Mouse (Mus musculus) MEL-GATA-1-ER (cell line): ENCODE measurements around the gene Tbpl1.

Source experiments
- DNase-seq: peaks from one replicate; pipeline ENCODE4 v3.0.0-alpha.2; 2012; ENCODE audit warnings: low read depth; ENCODE audit errors: extremely low read depth

Gene Tbpl1

GRCm38 (mm10) chr10:22731272-22732093, at the start of gene Tbpl1:
TSS of gene Tbpl1 (minus strand) at chr10:22731938.
- DNase-seq: peak; percentile 88

- no peak for DNase-seq
These were observed 49.7 kb upstream of the Tbpl1 start for GRCm38 (mm10) chr10:22781466-22781865.

DNA sequence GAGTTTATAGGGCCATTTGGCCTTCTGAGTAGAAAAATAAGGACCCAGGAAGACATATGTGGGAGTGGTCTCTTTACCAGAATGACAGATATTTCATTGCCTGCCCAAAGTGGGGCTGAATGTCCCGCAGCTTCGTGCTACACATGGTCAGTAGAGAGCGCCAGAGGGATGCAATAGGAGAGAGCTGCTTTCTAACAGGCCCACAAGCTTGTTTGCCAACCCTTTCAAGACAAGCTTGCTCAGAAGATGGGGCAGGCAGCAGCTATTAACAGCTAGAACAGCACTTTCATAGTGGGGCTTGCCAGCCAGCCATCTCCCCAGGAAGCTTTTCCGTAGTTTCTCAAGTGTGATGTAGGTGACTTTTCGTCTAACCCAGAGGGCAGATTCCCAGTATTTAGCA, 46.2 kb upstream of the Tbpl1 start:
- DNase-seq: no peak

DNA sequence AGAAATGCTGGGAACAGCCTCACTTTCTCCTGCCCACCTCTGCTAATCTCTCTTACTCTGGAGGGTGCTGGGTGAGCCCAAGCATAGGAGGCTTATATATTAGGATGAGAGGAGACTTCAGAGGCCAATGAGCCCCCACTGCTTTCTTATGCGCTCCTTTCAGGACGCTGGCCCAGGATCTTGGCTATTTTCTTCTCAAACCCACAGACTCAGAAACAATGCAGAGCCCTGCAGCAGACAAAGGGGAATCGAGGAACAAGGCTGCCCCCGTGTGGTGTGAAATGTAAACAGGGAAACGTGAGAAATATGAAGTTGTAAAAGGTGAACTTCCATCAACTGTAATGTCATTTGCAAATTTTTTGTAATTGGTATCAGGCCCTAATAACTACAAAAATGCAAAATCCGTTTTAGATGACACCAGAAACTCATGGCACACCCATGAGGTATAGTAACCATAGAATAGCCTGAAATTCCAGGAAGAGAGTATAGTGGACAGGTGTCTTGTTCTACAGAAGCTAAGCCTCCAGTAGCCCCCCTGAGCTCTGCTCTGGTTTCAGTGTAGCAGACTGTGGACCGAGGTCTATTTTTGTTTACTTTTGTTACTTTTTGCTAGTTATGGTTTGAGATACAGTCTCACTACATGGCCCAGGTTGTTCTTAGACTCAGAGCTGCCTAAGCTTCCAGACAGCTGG, 44.4 kb upstream of the Tbpl1 start:
- DNase-seq: no peak

- no peak for DNase-seq
These were observed 43.7 kb upstream of the Tbpl1 start for GRCm38 (mm10) chr10:22775456-22775855.

- DNase-seq: no peak
These were observed 42.9 kb upstream of the Tbpl1 start for GRCm38 (mm10) chr10:22774626-22775025.

DNA sequence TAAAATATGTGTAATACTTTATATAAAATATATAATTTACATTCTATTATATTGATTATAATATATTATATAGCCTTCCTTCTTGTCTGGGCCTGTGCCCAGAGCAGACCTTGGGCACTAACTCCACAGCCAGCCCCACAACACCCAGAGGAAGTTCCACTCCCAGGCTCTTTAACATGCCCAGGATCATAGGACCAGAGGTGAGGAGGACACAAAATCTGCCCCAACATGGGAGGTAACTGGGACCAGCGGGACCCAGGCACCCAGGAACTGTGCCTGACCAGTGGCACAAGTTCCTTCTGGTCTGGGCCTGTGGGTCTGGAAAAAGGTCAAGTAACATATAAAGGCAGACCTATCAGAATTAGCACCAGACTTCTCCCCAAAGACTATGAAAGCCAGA, 22.5 kb upstream of the Tbpl1 start:
- DNase-seq: no peak

- DNase-seq: no peak
These were observed 19.5 kb upstream of the Tbpl1 start for GRCm38 (mm10) chr10:22751175-22751682.

DNA sequence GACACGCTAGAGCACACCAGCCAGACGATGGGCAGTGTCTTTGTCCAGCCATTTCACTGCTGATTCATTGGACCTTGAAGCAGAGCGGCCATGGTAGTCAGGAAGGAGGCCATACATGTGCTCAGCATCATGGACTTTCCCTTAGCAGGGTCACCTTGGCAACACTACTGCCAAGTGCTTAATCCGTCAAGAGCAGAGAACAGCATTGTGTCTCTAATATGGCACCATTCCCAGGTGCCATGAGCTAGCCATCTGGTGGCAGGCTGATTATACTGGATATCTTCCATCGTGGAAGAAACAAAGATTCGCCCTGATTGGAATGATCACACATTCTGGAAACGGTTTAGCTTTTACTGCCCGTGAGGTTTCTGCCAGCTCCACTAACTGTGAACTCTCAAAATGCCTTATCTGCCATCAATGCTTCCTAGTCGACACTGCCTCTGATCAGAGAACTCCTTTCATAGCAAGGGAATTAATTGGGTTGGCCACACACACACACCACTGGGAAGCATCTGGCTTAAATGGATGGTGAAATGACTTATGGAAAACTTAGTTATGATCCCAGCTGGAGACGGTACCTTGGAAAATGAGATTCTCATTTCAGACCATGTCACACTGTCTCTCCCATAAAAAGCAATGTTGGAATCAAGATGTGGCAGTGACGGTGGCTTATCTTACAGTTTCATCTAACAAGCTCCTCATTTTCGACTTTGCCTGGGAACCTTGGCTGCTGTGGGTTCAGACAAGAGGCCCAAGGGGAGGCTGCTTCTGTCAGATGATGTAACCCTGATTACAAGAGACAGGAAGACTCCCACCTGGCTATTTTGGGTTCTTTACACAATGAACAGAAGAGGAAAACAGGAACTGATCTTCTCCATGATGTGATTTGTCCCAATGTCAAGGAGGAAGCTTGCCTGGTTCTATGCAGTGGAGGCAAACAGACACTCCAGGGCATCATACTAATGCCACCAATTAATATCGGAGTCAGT, 14.9 kb upstream of the Tbpl1 start:
- DNase-seq: no peak

- DNase-seq: no peak
These were observed 14.2 kb upstream of the Tbpl1 start for GRCm38 (mm10) chr10:22745922-22746321.

DNA sequence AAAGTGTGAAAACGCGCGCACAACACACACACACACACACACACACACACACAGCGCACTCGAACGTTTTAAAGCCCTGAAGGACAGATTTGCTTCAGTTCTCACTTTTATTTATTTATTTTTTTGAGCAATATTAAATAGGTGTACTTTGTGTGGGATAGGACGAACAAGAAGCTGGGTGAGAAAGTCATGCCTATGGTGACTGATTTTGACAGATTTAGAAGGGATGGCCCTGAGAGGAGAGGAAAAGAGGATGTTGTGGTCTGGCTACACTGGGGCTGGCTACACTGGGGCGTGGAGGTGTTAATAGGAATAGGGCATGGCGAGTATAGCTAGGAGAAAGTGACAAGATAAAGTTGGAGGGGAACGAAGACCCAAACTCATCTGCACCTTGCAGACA, 443 bp upstream of the Tbpl1 start:
- peak; percentile 74 for DNase-seq

GRCm38 (mm10) chr10:22730992-22731271, 806 bp downstream of the Tbpl1 start:
- no peak for DNase-seq

DNA sequence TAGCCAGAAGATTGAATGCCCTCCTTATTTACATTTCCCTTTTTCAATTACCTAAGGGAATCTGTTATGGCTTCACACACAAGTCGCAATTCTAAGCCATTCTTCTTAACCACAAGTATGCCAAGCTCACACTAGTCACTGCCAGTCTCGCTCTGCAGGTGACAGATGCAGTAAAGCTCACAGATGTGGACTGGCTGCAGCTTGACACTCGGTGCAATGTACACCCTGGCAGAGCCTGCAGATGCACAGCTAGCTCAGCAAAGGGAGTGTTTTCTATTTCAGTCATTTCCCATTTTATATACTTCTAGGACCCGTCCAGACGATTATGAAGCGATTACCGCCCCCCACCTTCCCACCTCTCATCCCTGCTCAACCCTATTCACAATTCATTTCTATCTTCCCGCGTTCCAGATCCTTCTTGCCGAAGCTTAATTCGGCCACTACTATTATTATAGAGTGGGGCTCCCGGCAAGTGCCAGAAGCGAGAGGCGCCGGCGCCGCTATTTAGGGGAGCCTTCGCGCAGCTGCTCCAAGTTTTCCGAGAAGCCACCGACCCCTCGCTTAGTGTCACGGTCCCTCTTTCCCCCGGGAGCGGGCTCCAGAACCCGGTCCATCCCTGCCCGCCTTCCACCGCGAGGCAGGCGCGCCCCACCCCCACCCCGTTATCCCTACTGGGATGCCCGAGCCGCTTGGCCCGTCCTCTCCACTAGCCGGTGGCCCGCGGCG, 1.3 kb downstream of the Tbpl1 start:
- no peak for DNase-seq

DNA sequence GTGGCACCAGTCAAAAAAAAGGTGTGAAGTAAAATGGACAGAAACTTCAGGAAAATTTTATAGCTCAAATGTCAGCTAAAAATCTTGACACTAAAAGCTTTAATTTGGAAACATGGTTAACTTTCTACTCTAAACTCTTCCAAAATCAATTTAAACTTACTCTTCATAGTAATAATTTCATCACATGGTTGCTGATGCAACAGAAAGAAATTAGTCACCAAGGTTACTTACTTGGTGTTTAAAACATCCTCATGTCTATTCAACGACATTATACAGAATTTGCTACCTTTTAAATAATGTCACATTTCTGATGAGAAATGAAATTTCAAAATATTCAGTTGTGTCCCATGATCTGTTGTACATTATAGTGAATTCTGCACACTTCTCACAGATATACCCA, 3.5 kb downstream of the Tbpl1 start:
- no peak for DNase-seq

- DNase-seq: no peak
These were observed 5.4 kb downstream of the Tbpl1 start for GRCm38 (mm10) chr10:22726295-22726694.

GRCm38 (mm10) chr10:22725166-22725565, 6.6 kb downstream of the Tbpl1 start:
- DNase-seq: no peak

DNA sequence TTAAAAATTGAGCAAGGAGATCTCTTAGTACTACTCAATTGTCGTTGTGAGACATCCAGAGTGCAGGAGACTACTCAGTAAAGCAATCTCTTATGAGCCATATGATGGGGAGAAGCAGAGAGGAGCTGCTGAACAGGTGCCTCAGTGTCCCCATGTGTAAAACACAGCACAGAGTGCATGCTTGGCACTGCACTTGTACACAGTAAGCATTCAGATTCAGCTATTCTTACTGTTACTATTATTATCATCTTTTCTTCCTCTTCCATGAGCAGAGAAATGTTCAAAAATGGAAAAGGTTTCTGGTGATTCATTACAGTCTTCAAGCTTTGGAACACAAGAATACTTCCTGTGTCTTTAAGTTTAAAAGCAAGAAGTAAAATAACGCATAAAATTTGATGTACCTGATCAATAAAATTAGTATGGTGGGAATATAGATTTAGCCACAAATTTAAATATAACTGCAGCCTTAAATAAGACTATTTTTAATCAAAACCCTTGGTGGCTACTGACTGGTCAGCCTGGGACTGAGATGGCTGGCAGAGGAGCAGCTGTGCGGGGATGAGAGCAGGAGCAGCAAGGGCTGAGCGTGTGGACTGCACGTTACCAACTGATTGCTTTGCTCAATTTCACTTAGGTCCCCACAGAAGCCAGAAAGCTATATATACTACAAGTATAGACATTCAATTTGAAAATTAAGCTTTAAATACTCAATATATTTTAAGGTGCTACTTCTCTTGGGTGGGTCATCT, 10.8 kb downstream of the Tbpl1 start:
- no peak for DNase-seq

DNA sequence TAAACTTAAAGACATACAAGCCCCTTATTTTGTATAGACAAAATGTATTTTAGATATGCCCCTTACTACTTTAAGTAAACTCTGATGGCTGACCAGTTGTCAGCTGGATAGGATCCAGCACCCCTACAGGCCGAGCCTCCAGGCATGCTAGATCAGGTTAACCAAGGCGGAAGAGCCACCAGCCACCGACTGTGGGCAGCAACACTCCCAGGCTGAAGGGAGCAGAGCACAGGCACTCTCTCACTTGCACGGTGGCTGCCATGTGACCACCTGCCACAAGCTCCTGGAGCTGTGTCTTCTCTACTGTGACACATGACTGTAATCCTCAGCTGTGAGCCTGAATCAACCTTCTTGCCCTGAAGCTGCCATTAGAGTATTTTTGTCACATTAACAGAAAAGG, 13.3 kb downstream of the Tbpl1 start:
- DNase-seq: no peak

DNA sequence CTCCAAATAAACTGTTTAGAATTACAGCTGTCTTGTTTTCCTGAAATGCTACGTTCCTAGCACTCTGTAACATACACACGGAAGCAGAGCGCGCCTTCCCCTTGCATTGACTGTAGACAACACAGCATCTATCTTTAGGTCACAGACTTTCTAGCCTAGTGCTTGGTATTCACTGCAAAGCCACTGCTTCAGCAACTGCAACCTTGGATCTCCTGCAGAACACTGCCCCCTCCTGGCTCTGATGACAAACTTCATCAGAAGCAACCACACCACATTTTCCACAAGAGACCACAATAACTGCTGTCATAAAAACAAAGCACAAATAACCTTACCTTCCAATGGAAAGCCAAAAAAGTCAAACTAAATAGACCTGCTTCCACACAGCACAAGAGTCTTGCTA, 17.2 kb downstream of the Tbpl1 start:
- DNase-seq: no peak

DNA sequence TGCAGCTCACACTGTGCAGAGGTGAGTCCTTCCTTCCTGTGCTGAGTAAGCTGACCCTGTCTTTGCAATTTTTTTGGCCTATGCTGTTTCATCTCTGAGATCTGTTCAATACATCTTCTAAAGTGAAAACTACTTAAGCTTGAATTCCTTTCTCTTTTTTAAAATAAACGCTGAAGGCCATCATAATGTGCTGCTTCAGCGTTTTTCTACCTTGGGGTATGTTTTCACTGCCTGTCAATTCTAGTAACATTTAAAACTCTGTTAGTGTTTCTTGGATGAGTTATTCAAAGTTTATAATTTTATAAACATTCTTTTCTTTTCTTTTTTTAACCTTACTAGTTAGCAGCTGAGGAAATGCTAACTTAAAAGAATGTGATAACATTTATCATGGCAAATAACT, 18.8 kb downstream of the Tbpl1 start:
- no peak for DNase-seq
